Mouse (Mus musculus) forebrain, postnatal 0 days (tissue): ENCODE data around the gene Luc7l3. TPM values are rescaled to one million over a fixed set of nuclear protein-coding genes. Genes with fewer than 3 reads are reported as not detected.

Experiments used
- ATAC-seq: fragments of 200-750 bp; cut with Nextera tagmentation; 2 replicates; pipeline ENCODE4 v1.8.0; 2017; ENCODE audit warnings: mild to moderate bottlenecking, moderate library complexity
- DNase-seq: peaks from one replicate; pipeline ENCODE4 v3.0.0-alpha.2; 2015
- H3K27ac ChIP-seq: fragments of 300-500 bp; sonication (generic); 2 replicates; pipeline ENCODE4 v1.5.1; 2014; ENCODE audit warnings: low read depth, mild to moderate bottlenecking, antibody characterized with exemption, low read length, moderate library complexity, mixed read lengths
- H3K27me3 ChIP-seq: fragments of 300-500 bp; sonication (generic); 2 replicates; pipeline ENCODE4 v1.6.1; 2014; ENCODE audit warnings: mild to moderate bottlenecking, low read length, mixed read lengths; ENCODE audit not compliant: insufficient read depth
- H3K36me3 ChIP-seq: fragments of 300-500 bp; sonication (generic); 2 replicates; pipeline ENCODE4 v1.6.1; 2014; ENCODE audit warnings: mild to moderate bottlenecking, moderate library complexity; ENCODE audit not compliant: insufficient read depth
- H3K4me1 ChIP-seq: fragments of 300-500 bp; sonication (generic); 2 replicates; pipeline ENCODE4 v1.6.1; 2014; ENCODE audit warnings: antibody characterized with exemption; ENCODE audit not compliant: insufficient read depth
- H3K4me2 ChIP-seq: fragments of 300-500 bp; sonication (generic); 2 replicates; pipeline ENCODE4 v1.6.1; 2014; ENCODE audit warnings: low read depth, mild to moderate bottlenecking, moderate library complexity
- H3K4me3 ChIP-seq: fragments of 300-500 bp; sonication (generic); 2 replicates; pipeline ENCODE4 v1.5.1; 2014; ENCODE audit warnings: low read depth, low read length, mixed read lengths
- H3K9ac ChIP-seq: fragments of 300-500 bp; sonication (generic); 2 replicates; pipeline ENCODE4 v1.6.1; 2014; ENCODE audit warnings: mild to moderate bottlenecking
- H3K9me3 ChIP-seq: fragments of 300-500 bp; sonication (generic); 2 replicates; pipeline ENCODE4 v1.6.1; 2016; ENCODE audit warnings: low read length
- CTCF ChIP-seq: sonication (generic); IDR thresholded peaks from 2 replicates; pipeline ENCODE4 v1.5.1; 2016; ENCODE audit warnings: antibody characterized with exemption, control low read depth, low read depth
- WGBS: fragments of 180-500 bp; shearing (Covaris S2); extraction: QIAGEN DNeasy Blood & Tissue Kit; methylation state at CpG from one replicate; pipeline ENCODE4 v1.1.7; 2014; 5-methylcytosine and 5-hydroxymethylcytosine counted together
- polyA plus RNA-seq: library from polyadenylated mRNA; unstranded; fragments of >200 nt; fragmentation: Nextera tagmentation; extraction: Ambion mirVana; gene quantifications from 2 replicates; pipeline ENCODE4 v1.2.1, GENCODE M21; 2015
- total RNA-seq: library from RNA; depleted of rRNA; stranded (reverse); fragments of >200 nt; gene quantifications from 2 replicates; pipeline ENCODE4 v1.2.3, GENCODE M21; 2014

Luc7l3 gene
- total and polyA plus RNA-seq, 2 experiments from 2014 or later, result 87.2 to 108 TPM

DNA sequence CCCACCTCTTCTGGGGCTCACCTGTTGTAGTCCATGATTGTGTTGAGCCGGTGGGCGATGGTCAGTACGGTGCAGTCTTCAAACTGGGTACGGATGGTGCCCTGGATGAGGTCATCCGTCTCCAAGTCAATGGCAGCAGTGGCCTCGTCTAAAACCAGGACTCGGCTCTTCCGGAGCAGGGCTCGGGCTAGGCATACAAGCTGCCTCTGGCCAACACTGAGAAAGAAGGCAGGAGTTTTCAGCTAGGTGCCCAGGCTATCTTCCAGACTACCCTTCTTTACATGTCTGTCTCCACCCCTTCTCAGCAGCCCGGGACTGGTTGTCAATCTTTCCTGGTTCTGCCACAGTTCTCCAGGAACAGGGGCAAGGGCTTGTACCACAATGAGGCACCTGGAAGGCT is 24.1 kb upstream of the Luc7l3 start:
- Histone ChIP-seq H3K9me3 (no peaks in the 10 kb centered on the region), H3K4me3 (no peak overlapping the region), H3K27ac (no peak overlapping the region), H3K4me2 (no peak overlapping the region), H3K36me3 (peaks cover 10% of the 10 kb centered on the region; the same call in 1 of the 2 replicates), H3K27me3 (no peaks in the 10 kb centered on the region), H3K9ac (no peak overlapping the region), H3K4me1 (no peaks in the 10 kb centered on the region)
- WGBS, result 83% methylated on average over 10 of the region's 10 CpGs
- no peak for TF ChIP-seq CTCF
- ATAC-seq, result no peak
- DNase-seq, result no peak

DNA sequence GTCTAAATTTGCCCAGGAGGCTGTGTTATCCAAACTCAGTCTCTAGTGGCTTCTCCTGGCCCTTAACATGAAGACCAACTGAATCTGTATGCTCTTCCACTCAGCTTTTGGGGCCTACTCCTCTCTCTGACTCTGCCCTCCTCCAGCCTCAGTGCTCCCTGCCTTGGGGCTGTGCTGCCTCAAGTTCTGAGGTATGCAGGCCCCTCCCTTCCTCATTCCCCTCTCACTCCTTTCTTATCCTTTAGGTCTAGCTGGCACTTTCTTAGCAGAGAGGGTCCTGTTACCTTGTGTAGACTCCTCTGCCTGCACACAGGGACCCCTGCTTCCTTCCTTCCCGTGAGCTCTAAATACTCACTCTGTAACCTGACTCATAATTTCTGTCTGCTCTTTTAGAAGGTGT is 22.7 kb upstream of the Luc7l3 start:
- H3K4me2 ChIP-seq, result no peak overlapping the region
- H3K27me3 ChIP-seq, result no peaks in the 10 kb centered on the region
- DNase-seq (no peak), ATAC-seq (no peak)
- no peak overlapping the region for H3K27ac ChIP-seq
- H3K9ac ChIP-seq, result no peak overlapping the region
- no peaks in the 10 kb centered on the region for H3K4me1 ChIP-seq
- TF ChIP-seq CTCF, result no peak
- no peak overlapping the region for H3K4me3 ChIP-seq
- peaks cover 15% of the 10 kb centered on the region for H3K36me3 ChIP-seq
- WGBS, result 59% methylated on average over 1 of the region's 1 CpGs
- no peaks in the 10 kb centered on the region for H3K9me3 ChIP-seq

GRCm38 (mm10) chr11:94343955-94344358 is 22.2 kb upstream of the Luc7l3 start:
- H3K36me3 ChIP-seq, result peaks cover 20% of the 10 kb centered on the region
- no peaks in the 10 kb centered on the region for H3K27me3 ChIP-seq

DNA sequence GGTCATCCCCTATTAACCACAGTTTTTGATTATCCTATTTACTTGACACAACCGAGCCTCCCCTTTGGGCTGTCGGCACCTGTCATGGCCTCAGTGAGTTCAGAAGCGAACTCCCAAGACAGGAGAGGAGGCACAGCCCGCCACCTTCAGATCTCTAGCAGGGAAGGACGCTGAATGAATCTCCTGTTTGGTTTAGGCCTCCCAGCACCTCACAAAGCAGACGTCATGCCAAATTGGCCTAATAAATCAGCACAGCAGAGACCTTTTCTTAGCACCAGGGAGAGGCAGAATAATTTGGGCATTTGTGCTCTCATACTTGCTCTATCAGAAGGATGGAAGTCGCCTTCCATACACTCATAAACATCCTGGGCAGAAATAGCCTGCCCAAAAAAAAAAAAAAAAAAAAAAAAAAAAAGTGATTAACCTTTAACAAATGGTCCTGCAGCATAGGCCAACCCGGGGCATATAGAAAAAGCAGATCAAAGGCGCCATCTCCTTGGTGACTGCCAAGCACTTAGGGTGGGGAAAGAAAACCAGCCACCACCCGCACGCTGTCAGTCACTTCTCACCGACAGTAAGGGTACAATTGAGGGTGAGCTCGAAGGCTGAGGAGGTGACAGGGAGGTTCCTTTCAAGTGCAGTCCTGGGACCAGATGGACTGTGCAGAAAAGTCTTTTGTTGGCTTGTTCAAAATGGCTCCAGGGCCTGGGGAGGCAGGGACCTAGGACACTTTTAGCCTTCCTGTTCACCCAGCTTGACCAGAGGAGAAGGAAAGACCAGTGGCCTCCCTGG is 20.5 kb upstream of the Luc7l3 start:
- no peak overlapping the region for H3K27ac ChIP-seq
- H3K9me3 ChIP-seq, result no peaks in the 10 kb centered on the region
- DNase-seq (no peak), ATAC-seq (no peak)
- H3K4me1 ChIP-seq, result no peaks in the 10 kb centered on the region
- peaks cover 34% of the 10 kb centered on the region for H3K36me3 ChIP-seq
- H3K4me3 ChIP-seq, result no peak overlapping the region
- TF ChIP-seq CTCF, result no peak
- no peak overlapping the region for H3K4me2 ChIP-seq
- H3K9ac ChIP-seq, result no peak overlapping the region
- no peaks in the 10 kb centered on the region for H3K27me3 ChIP-seq
- 21% methylated on average over 13 of the region's 13 CpGs for WGBS

More at GRCm38 (mm10) chr11:94343955-94344358, 22.2 kb upstream of the Luc7l3 start:
- no peak for DNase-seq
- Histone ChIP-seq H3K9me3 (no peaks in the 10 kb centered on the region), H3K4me3 (no peak overlapping the region), H3K9ac (no peak overlapping the region), H3K27ac (no peak overlapping the region), H3K4me1 (no peaks in the 10 kb centered on the region), H3K4me2 (no peak overlapping the region)
- 12% methylated on average over 5 of the region's 5 CpGs for WGBS
- TF ChIP-seq CTCF, result no peak
- ATAC-seq, result peak; percentile 46; the same call in 1 of the 2 replicates

- H3K4me3 ChIP-seq, result no peak overlapping the region
- no peaks in the 10 kb centered on the region for H3K27me3 ChIP-seq
- H3K9ac ChIP-seq, result no peak overlapping the region
- no peak overlapping the region for H3K27ac ChIP-seq
- ATAC-seq, result no peak
- no peak overlapping the region for H3K4me2 ChIP-seq
- WGBS, result 68% methylated on average over 10 of the region's 10 CpGs
- H3K36me3 ChIP-seq, result peaks cover 37% of the 10 kb centered on the region
- no peak for DNase-seq
- H3K9me3 ChIP-seq, result no peaks in the 10 kb centered on the region
- TF ChIP-seq CTCF, result no peak
- no peaks in the 10 kb centered on the region for H3K4me1 ChIP-seq
Measured at GRCm38 (mm10) chr11:94340948-94341933, 19.5 kb upstream of the Luc7l3 start.

GRCm38 (mm10) chr11:94339732-94340585 is 18.2 kb upstream of the Luc7l3 start:
- Histone ChIP-seq H3K36me3 (peaks cover 44% of the 10 kb centered on the region), H3K4me2 (no peak overlapping the region), H3K9me3 (no peaks in the 10 kb centered on the region), H3K27ac (no peak overlapping the region), H3K27me3 (no peaks in the 10 kb centered on the region), H3K4me1 (no peaks in the 10 kb centered on the region), H3K4me3 (no peak overlapping the region), H3K9ac (no peak overlapping the region)
- WGBS, result 55% methylated on average over 18 of the region's 18 CpGs
- ATAC-seq (peak; percentile 87), DNase-seq (peak; percentile 74)
- TF ChIP-seq CTCF, result peak; percentile 81
